Mouse (Mus musculus) layer of hippocampus, adult 8-10 months (tissue): ENCODE results near the gene Zmynd8. TPM values are rescaled to one million over a fixed set of nuclear protein-coding genes. Genes with fewer than 3 reads are reported as not detected.

Experiments
- DNase-seq, 2 experiments: peaks; one replicate each; pipeline ENCODE4 v3.0.0; 2022; ENCODE audit warnings: low spot score in 2 of 2
- total RNA-seq, 4 experiments: library from RNA; stranded (reverse); gene quantifications; 2 replicates each; pipeline ENCODE4 v1.2.4; 2022

Gene Zmynd8
- total RNA-seq, 4 experiments from 2014 or later = 128 to 162 (median 147) TPM

- DNase-seq = no peak
Observed at GRCm38 (mm10) chr2:165860447-165860846, 38.4 kb downstream of the Zmynd8 start.

- DNase-seq = no peak
Observed at GRCm38 (mm10) chr2:165858453-165859384, 40.1 kb downstream of the Zmynd8 start.

GRCm38 (mm10) chr2:165857841-165858426, 40.9 kb downstream of the Zmynd8 start:
- no peak for DNase-seq

- DNase-seq = no peak
Observed at GRCm38 (mm10) chr2:165857395-165857831, 41.4 kb downstream of the Zmynd8 start.

- DNase-seq = no peak
Observed at GRCm38 (mm10) chr2:165856611-165857200, 42.1 kb downstream of the Zmynd8 start.

- DNase-seq = peak; percentile 76 to 81
Observed at GRCm38 (mm10) chr2:165855641-165856301, 43.0 kb downstream of the Zmynd8 start.

- no peak for DNase-seq
Observed at GRCm38 (mm10) chr2:165854207-165854968, 44.4 kb downstream of the Zmynd8 start.

- DNase-seq = no peak
Observed at GRCm38 (mm10) chr2:165852896-165853633, 45.8 kb downstream of the Zmynd8 start.

- no peak for DNase-seq
Observed at GRCm38 (mm10) chr2:165852453-165852852, 46.4 kb downstream of the Zmynd8 start.

GRCm38 (mm10) chr2:165851811-165852415, 46.9 kb downstream of the Zmynd8 start:
- DNase-seq = no peak

GRCm38 (mm10) chr2:165850826-165851225, 48.0 kb downstream of the Zmynd8 start:
- DNase-seq = no peak

GRCm38 (mm10) chr2:165849129-165849528, 49.7 kb downstream of the Zmynd8 start:
- peak; percentile 73 to 75 for DNase-seq

GRCm38 (mm10) chr2:165846787-165847186, 52.0 kb downstream of the Zmynd8 start:
- no peak for DNase-seq

- DNase-seq = no peak
Observed at GRCm38 (mm10) chr2:165845490-165845889, 53.3 kb downstream of the Zmynd8 start.

- DNase-seq = no peak
Observed at GRCm38 (mm10) chr2:165843350-165843749, 55.5 kb downstream of the Zmynd8 start.

- DNase-seq = no peak
Observed at GRCm38 (mm10) chr2:165842241-165842640, 56.6 kb downstream of the Zmynd8 start.

GRCm38 (mm10) chr2:165841805-165842204, 57.0 kb downstream of the Zmynd8 start:
- DNase-seq = no peak

- no peak for DNase-seq
Observed at GRCm38 (mm10) chr2:165840852-165841251, 58.0 kb downstream of the Zmynd8 start.

GRCm38 (mm10) chr2:165839317-165839652, 59.5 kb downstream of the Zmynd8 start:
- no peak for DNase-seq
